Mouse (Mus musculus) right cerebral cortex, adult 2 months (tissue): ENCODE results near the gene Nenf.
A peak's percentile ranks its signal among the peaks of the same experiment; 100 is the strongest.

ENCODE experiments used
- DNase-seq, 2 experiments: peaks; one replicate each; pipeline ENCODE4 v3.0.0; 2021 to 2022; ENCODE audit warnings: low spot score in 2 of 2

Gene Nenf

GRCm38 (mm10) chr1:191317591-191318196, at the start of gene Nenf:
TSS of gene Nenf (minus strand) at chr1:191318194.
- DNase-seq, result peak; percentile 55 to 62

GRCm38 (mm10) chr1:191364477-191364876, 46.5 kb upstream of the Nenf start:
- no peak for DNase-seq

GRCm38 (mm10) chr1:191362412-191362811, 44.4 kb upstream of the Nenf start:
- no peak for DNase-seq

- no peak for DNase-seq
These were observed 41.5 kb upstream of the Nenf start for GRCm38 (mm10) chr1:191359478-191359877.

GRCm38 (mm10) chr1:191356936-191357335, 38.9 kb upstream of the Nenf start:
- no peak for DNase-seq

GRCm38 (mm10) chr1:191353836-191354235, 35.8 kb upstream of the Nenf start:
- no peak for DNase-seq

GRCm38 (mm10) chr1:191352786-191353488, 34.9 kb upstream of the Nenf start:
- peak; percentile 51 to 52 for DNase-seq

GRCm38 (mm10) chr1:191350355-191350754, 32.4 kb upstream of the Nenf start:
- DNase-seq, result no peak

GRCm38 (mm10) chr1:191349486-191350037, 31.6 kb upstream of the Nenf start:
- DNase-seq, result no peak

GRCm38 (mm10) chr1:191348996-191349395, 31.0 kb upstream of the Nenf start:
- no peak for DNase-seq

GRCm38 (mm10) chr1:191348592-191348991, 30.6 kb upstream of the Nenf start:
- no peak for DNase-seq

- no peak for DNase-seq
These were observed 29.6 kb upstream of the Nenf start for GRCm38 (mm10) chr1:191347602-191348001.

GRCm38 (mm10) chr1:191340530-191340929, 22.5 kb upstream of the Nenf start:
- no peak for DNase-seq

GRCm38 (mm10) chr1:191339876-191340275, 21.9 kb upstream of the Nenf start:
- DNase-seq, result no peak

- no peak for DNase-seq
These were observed 16.5 kb upstream of the Nenf start for GRCm38 (mm10) chr1:191334500-191334899.

GRCm38 (mm10) chr1:191330356-191330755, 12.4 kb upstream of the Nenf start:
- no peak for DNase-seq

- DNase-seq, result no peak
These were observed 10.0 kb upstream of the Nenf start for GRCm38 (mm10) chr1:191328019-191328441.

GRCm38 (mm10) chr1:191327258-191327657, 9.3 kb upstream of the Nenf start:
- no peak for DNase-seq

GRCm38 (mm10) chr1:191326233-191326882, 8.4 kb upstream of the Nenf start:
- no peak for DNase-seq

GRCm38 (mm10) chr1:191325726-191326232, 7.8 kb upstream of the Nenf start, which contains the start of gene Tmem206:
TSS of gene Tmem206 (plus strand) at chr1:191325912.
- peak; percentile 95 to 96 for DNase-seq

GRCm38 (mm10) chr1:191324733-191325590, 7.0 kb upstream of the Nenf start:
- DNase-seq, result no peak
